Mouse (Mus musculus): ENCODE measurements around the gene Bpifb1.

DNA sequence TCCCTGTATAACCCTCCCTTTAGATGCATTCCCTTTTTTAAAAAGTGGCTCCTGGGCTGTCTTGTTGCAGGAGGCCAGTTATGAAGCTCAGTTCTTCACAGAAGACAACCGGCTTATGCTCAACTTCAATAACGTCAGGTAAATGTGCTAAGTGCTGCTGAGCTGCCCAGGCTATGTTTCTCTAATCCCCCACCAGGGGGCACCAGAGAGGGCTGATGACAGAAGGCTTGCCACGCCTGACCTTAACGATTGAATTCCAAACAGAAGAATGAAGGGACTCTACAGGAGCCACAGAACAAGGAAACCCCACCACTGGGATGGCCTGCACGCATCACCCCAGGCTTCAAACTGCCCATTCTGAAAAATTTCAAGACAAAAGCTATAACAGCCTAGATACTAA lies 24.6 kb downstream of the Bpifb1 start:
- no peak for TF ChIP-seq POLR2A (IDR thresholded peaks at IDR 0.05; ENCODE audit: low read depth, low read length)
- peak; percentile 86 for TF ChIP-seq CTCF (conservative IDR thresholded peaks at IDR 0.05; ENCODE audit: insufficient read depth, insufficient read length, low read depth, low read length)
